Mouse (Mus musculus) CD4-positive naive resting alpha-beta T cell, adult 57 days (primary cell): ENCODE measurements around the gene Apol7e. TPM values are rescaled to one million over a fixed set of nuclear protein-coding genes. Genes with fewer than 3 reads are reported as not detected.

Experiments
- total RNA-seq: library from RNA; stranded (reverse); gene quantifications from one replicate; pipeline ENCODE4 v1.2.4, GENCODE M21; 2023

The Apol7e gene
- total RNA-seq: 37.2 TPM

DNA sequence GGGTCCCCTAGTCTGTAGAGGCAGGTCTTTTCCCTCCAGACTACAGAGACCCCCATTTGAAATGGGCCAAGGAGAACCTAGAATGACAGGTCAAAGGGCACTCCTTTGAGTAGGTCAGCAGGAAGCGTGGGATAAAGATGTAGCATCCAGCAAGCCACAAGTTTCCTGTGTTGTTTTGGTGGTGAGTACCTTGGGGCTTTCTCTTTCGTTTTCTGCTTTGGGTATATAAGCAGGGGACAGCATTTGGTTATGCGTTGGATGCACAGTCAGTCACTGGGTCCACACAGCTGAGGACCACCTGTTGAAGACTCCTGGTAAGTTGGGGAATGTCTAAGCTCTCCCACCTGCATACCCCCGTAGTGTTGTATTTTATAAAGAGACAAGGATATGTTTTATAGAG lies at the start of gene Apol7e:
TSS of gene Apol7e (plus strand) at position 202 of the 400 bp plus-strand sequence.

DNA sequence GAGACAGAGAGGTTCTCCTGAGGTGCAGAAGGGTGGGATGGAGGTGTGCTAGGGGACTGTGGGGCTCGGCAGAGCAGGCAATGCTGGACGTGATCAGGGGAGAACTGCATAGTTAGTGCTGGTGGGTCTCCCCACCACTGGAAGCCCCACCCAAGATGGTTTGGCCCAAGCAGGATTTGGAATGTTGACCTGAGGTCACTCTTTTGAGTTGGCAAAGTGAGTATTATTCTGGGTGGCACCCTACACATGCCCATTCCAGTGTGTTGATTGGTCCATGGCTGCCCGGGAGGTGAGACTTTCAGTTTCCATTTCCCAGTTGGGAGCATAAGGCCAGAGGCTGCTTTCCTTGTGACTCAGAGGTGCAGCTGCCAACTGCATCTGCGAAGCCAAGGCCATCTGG lies 30.1 kb downstream of the Apol7e start, which contains the start of gene Apol9b:
TSS of gene Apol9b (plus strand) at position 301 of the 400 bp plus-strand sequence.

GRCm38 (mm10) chr15:77756848-77757247 lies 58.2 kb downstream of the Apol7e start, which contains the start of gene Apol8:
Gene Apol8, minus strand, starts transcription at chr15:77757003.

Other genes starting within 250 kb of the Apol7e start
- gene Apol10a, start 221.8 kb upstream of the Apol7e start, total RNA-seq: not detected
- 2.8 TPM for gene Apol11a, start 190.6 kb upstream of the Apol7e start, total RNA-seq
- gene Apol7c, start 165.5 kb upstream of the Apol7e start, total RNA-seq: 1.2 TPM
- gene 1700025B11Rik, start 137.0 kb upstream of the Apol7e start, total RNA-seq: not detected
- 1.5 TPM for gene Apol10b, start 102.7 kb upstream of the Apol7e start, total RNA-seq
- gene Gm36245, start 99.6 kb upstream of the Apol7e start, total RNA-seq: not detected
- gene Apol11b, start 55.6 kb upstream of the Apol7e start, total RNA-seq: 8.5 TPM
- 1.8 TPM for gene Apol9b, start 30.2 kb downstream of the Apol7e start, total RNA-seq
- 23.1 TPM for gene Apol8, start 58.1 kb downstream of the Apol7e start, total RNA-seq
- gene Myh9, start 143.3 kb downstream of the Apol7e start, total RNA-seq: 1,228 TPM
- 82.8 TPM for gene Txn2, start 230.1 kb downstream of the Apol7e start, total RNA-seq